Mouse (Mus musculus): Measurements from ENCODE around the gene Smco1. TPM values are rescaled to one million over a fixed set of nuclear protein-coding genes. Genes with fewer than 3 reads are reported as not detected.
"Not testable (repeated sequence)": the region's sequence is repeated elsewhere in the genome, so short reads cannot be mapped to it uniquely, and the experiment has no call there.

Smco1 gene
- polyA plus RNA-seq, 1 experiment from 2014 or later: 0.09 TPM

- Histone ChIP-seq H3K27me3 (replicated peaks) (no peaks in the 10 kb centered on the region), H3K4me2 (no peak overlapping the region), H3K36me3 (peaks cover 11% of the 10 kb centered on the region; the same call in 1 of the 2 replicates), H3K9me3 (no peaks in the 10 kb centered on the region), H3K4me1 (peaks cover 5% of the 10 kb centered on the region; the same call in 1 of the 2 replicates), H3K4me3 (replicated peaks) (no peak overlapping the region), H3K9ac (no peak overlapping the region), H3K27ac (no peak overlapping the region)
- 72% methylated on average over 1 of the region's 1 CpGs for WGBS
- ATAC-seq (ENCODE audit: insufficient read depth, low FRiP score, low read depth): no peak
These were observed 4.6 kb downstream of the Smco1 start for GRCm38 (mm10) chr16:32275830-32276229.

GRCm38 (mm10) chr16:32277308-32278256 is 6.3 kb downstream of the Smco1 start, which contains the start of gene Rnf168:
TSS of gene Rnf168 (plus strand) at chr16:32277459.
- peak; percentile 92 for ATAC-seq (ENCODE audit: insufficient read depth, low FRiP score, low read depth)
- H3K27ac ChIP-seq: peak within 1 kb of the TSS; percentile 99
- peak within 1 kb of the TSS; percentile 67 for H3K4me2 ChIP-seq
- no peaks in the 10 kb centered on the region for H3K9me3 ChIP-seq
- H3K36me3 ChIP-seq: peaks cover 15% of the 10 kb centered on the region
- peak within 1 kb of the TSS; percentile 90 for H3K4me3 ChIP-seq (replicated peaks)
- no peaks in the 10 kb centered on the region for H3K27me3 ChIP-seq (replicated peaks)
- peaks cover 5% of the 10 kb centered on the region; the same call in 1 of the 2 replicates for H3K4me1 ChIP-seq
- WGBS: under 1% methylated on average over 75 of the region's 75 CpGs
- peak within 1 kb of the TSS; percentile 81 for H3K9ac ChIP-seq

DNA sequence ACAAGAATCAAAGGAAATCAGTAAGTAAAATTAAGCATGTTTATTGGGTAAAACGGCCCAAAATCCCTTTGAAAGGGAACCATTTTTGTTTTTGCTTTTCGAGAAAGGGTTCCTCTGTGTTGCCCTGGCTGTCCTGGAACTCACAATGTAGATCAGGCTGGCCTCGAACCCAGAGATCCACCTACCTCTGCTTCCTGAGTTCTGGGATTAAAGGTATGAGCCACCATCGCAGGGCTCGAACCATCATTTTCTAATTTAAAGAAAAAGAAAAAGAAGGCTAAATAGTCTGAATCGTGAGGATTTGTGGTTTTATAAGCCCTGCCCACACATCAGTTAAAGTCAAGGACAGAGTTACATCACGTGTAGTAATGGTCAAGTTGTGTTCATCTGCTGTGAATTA is 7.1 kb downstream of the Smco1 start:
- WGBS: 42% methylated on average over 7 of the region's 7 CpGs
- no peak for ATAC-seq (ENCODE audit: insufficient read depth, low FRiP score, low read depth)
- H3K9me3 ChIP-seq: no peaks in the 10 kb centered on the region
- H3K4me3 ChIP-seq (replicated peaks): peak overlapping the region; percentile 90
- peak overlapping the region; percentile 81 for H3K9ac ChIP-seq
- H3K4me2 ChIP-seq: peak overlapping the region; percentile 67
- peaks cover 15% of the 10 kb centered on the region for H3K36me3 ChIP-seq
- H3K27ac ChIP-seq: peak overlapping the region; percentile 99
- peaks cover 5% of the 10 kb centered on the region; the same call in 1 of the 2 replicates for H3K4me1 ChIP-seq
- H3K27me3 ChIP-seq (replicated peaks): no peaks in the 10 kb centered on the region

GRCm38 (mm10) chr16:32280211-32280610 is 8.9 kb downstream of the Smco1 start:
- H3K4me3 ChIP-seq (replicated peaks): no peak overlapping the region
- H3K27me3 ChIP-seq (replicated peaks): no peaks in the 10 kb centered on the region
- no peak overlapping the region for H3K9ac ChIP-seq
- peaks cover 19% of the 10 kb centered on the region for H3K36me3 ChIP-seq
- no peaks in the 10 kb centered on the region for H3K9me3 ChIP-seq
- H3K27ac ChIP-seq: no peak overlapping the region
- no peak overlapping the region for H3K4me2 ChIP-seq
- H3K4me1 ChIP-seq: peaks cover 5% of the 10 kb centered on the region; the same call in 1 of the 2 replicates
- WGBS: 93% methylated on average over 8 of the region's 8 CpGs
- no peak for ATAC-seq (ENCODE audit: insufficient read depth, low FRiP score, low read depth)

- Histone ChIP-seq H3K9me3 (no peaks in the 10 kb centered on the region), H3K4me2 (no peak overlapping the region), H3K4me1 (peaks cover 5% of the 10 kb centered on the region; the same call in 1 of the 2 replicates), H3K27ac (no peak overlapping the region), H3K9ac (no peak overlapping the region), H3K27me3 (replicated peaks) (no peaks in the 10 kb centered on the region), H3K4me3 (replicated peaks) (no peak overlapping the region), H3K36me3 (peaks cover 21% of the 10 kb centered on the region)
- ATAC-seq (ENCODE audit: insufficient read depth, low FRiP score, low read depth): no peak
These were observed 11.3 kb downstream of the Smco1 start for GRCm38 (mm10) chr16:32282608-32283007.

GRCm38 (mm10) chr16:32291821-32292220 is 20.6 kb downstream of the Smco1 start:
- no peak for ATAC-seq (ENCODE audit: insufficient read depth, low FRiP score, low read depth)
- H3K36me3 ChIP-seq: peaks cover 26% of the 10 kb centered on the region

GRCm38 (mm10) chr16:32299617-32300016 is 28.3 kb downstream of the Smco1 start:
- H3K4me2 ChIP-seq; H3K4me3 ChIP-seq (replicated peaks); H3K9me3 ChIP-seq; H3K4me1 ChIP-seq; ATAC-seq (ENCODE audit: insufficient read depth, low FRiP score, low read depth); H3K27ac ChIP-seq; H3K27me3 ChIP-seq (replicated peaks); H3K9ac ChIP-seq: not testable (repeated sequence)
- WGBS: 91% methylated on average over 4 of the region's 4 CpGs
- peaks cover 34% of the 10 kb centered on the region for H3K36me3 ChIP-seq

More at GRCm38 (mm10) chr16:32291821-32292220, 20.6 kb downstream of the Smco1 start:
- no peaks in the 10 kb centered on the region for H3K4me1 ChIP-seq
- WGBS: 95% methylated on average over 4 of the region's 4 CpGs
- no peak overlapping the region for H3K4me3 ChIP-seq (replicated peaks)
- H3K27me3 ChIP-seq (replicated peaks): no peaks in the 10 kb centered on the region
- H3K4me2 ChIP-seq: no peak overlapping the region
- H3K27ac ChIP-seq: no peak overlapping the region
- H3K9me3 ChIP-seq: no peaks in the 10 kb centered on the region
- H3K9ac ChIP-seq: no peak overlapping the region

GRCm38 (mm10) chr16:32303046-32303445 is 31.8 kb downstream of the Smco1 start:
- Histone ChIP-seq H3K9ac (no peak overlapping the region), H3K4me1 (no peaks in the 10 kb centered on the region), H3K27me3 (replicated peaks) (no peaks in the 10 kb centered on the region), H3K36me3 (peaks cover 20% of the 10 kb centered on the region), H3K4me2 (no peak overlapping the region), H3K27ac (no peak overlapping the region), H3K4me3 (replicated peaks) (no peak overlapping the region), H3K9me3 (no peaks in the 10 kb centered on the region)
- WGBS: 64% methylated on average over 1 of the region's 1 CpGs
- ATAC-seq (ENCODE audit: insufficient read depth, low FRiP score, low read depth): no peak

DNA sequence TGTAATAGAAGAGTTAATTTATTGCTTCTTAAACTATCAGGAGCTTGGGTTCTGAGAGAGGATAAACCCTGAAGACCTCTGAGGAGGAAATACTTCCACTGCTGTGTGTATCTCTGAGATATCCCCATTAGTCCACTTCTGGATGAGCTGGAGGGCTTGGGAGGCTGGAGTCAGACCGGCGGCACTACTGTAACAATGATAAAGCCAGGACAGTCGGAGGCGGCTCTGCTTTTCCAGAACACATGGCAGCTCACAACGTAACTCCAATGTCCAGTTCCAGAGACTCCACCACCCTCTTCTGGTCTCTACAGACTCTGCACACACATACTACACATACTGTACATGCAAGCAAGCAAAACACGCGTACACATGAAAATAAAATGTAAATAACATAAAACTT is 32.6 kb downstream of the Smco1 start:
- Histone ChIP-seq H3K36me3 (peaks cover 12% of the 10 kb centered on the region), H3K27ac (no peak overlapping the region), H3K4me2 (no peak overlapping the region), H3K4me1 (no peaks in the 10 kb centered on the region), H3K9ac (no peak overlapping the region), H3K27me3 (replicated peaks) (no peaks in the 10 kb centered on the region), H3K9me3 (no peaks in the 10 kb centered on the region), H3K4me3 (replicated peaks) (no peak overlapping the region)
- WGBS: 91% methylated on average over 7 of the region's 7 CpGs
- ATAC-seq (ENCODE audit: insufficient read depth, low FRiP score, low read depth): no peak

DNA sequence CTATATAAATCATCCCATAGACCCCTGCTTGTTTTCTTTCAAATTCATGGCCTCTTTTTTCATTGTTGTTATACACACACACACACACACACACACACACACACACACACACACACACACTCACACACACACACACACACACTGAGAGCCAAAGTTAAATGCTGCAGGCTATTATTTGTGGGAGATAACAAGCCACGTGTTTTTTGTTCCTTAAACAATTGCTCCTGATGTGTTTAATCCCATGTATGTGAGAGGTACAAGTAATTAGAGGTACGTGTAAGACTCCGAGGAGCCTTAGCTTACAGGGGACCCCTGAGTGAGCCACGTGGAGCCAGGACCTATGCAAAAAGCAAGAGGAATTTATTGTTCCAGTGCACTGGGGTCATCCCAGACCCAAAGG is 40.7 kb downstream of the Smco1 start:
- Histone ChIP-seq H3K27ac (no peak overlapping the region), H3K36me3 (no peaks in the 10 kb centered on the region), H3K4me2 (no peak overlapping the region), H3K27me3 (replicated peaks) (no peaks in the 10 kb centered on the region), H3K9me3 (no peaks in the 10 kb centered on the region), H3K9ac (no peak overlapping the region), H3K4me3 (replicated peaks) (no peak overlapping the region), H3K4me1 (no peaks in the 10 kb centered on the region)
- no peak for ATAC-seq (ENCODE audit: insufficient read depth, low FRiP score, low read depth)
- 80% methylated on average over 4 of the region's 4 CpGs for WGBS

GRCm38 (mm10) chr16:32312386-32312785 is 41.1 kb downstream of the Smco1 start:
- Histone ChIP-seq H3K4me2 (no peak overlapping the region), H3K27ac (no peak overlapping the region), H3K36me3 (no peaks in the 10 kb centered on the region), H3K4me1 (no peaks in the 10 kb centered on the region), H3K4me3 (replicated peaks) (no peak overlapping the region), H3K9me3 (no peaks in the 10 kb centered on the region), H3K27me3 (replicated peaks) (no peaks in the 10 kb centered on the region), H3K9ac (no peak overlapping the region)
- WGBS: 37% methylated on average over 5 of the region's 5 CpGs
- ATAC-seq (ENCODE audit: insufficient read depth, low FRiP score, low read depth): no peak

GRCm38 (mm10) chr16:32312859-32313258 is 41.6 kb downstream of the Smco1 start:
- no peak overlapping the region for H3K27ac ChIP-seq
- no peaks in the 10 kb centered on the region for H3K9me3 ChIP-seq
- H3K4me1 ChIP-seq: no peaks in the 10 kb centered on the region
- no peak for ATAC-seq (ENCODE audit: insufficient read depth, low FRiP score, low read depth)
- H3K4me2 ChIP-seq: no peak overlapping the region
- H3K27me3 ChIP-seq (replicated peaks): no peaks in the 10 kb centered on the region
- H3K9ac ChIP-seq: no peak overlapping the region
- no peaks in the 10 kb centered on the region for H3K36me3 ChIP-seq
- WGBS: 57% methylated on average over 4 of the region's 4 CpGs
- no peak overlapping the region for H3K4me3 ChIP-seq (replicated peaks)
